Mouse (Mus musculus) myocyte (in vitro differentiated cells): Measurements from ENCODE around the gene Zfp82. TPM values are rescaled to one million over a fixed set of nuclear protein-coding genes. Genes with fewer than 3 reads are reported as not detected.
A peak's percentile ranks its signal among the peaks of the same experiment; 100 is the strongest.

Experiments used
- H3K27me3 ChIP-seq: one replicate; pipeline ENCODE4 v1.6.1; 2011; ENCODE audit not compliant: control insufficient read depth, insufficient read depth, insufficient read length
- H3K36me3 ChIP-seq: one replicate; pipeline ENCODE4 v1.6.1; 2011; ENCODE audit not compliant: control insufficient read depth, insufficient read depth
- H3K4me2 ChIP-seq: one replicate; pipeline ENCODE4 v1.6.1; 2011; ENCODE audit warnings: low read depth, control low read depth
- H3K4me3 ChIP-seq: one replicate; pipeline ENCODE4 v1.5.1; 2011; ENCODE audit warnings: mild to moderate bottlenecking, control low read depth, moderate library complexity
- H3K79me2 ChIP-seq: one replicate; pipeline ENCODE4 v1.6.1; 2011; ENCODE audit not compliant: control insufficient read depth, insufficient read depth
- H3ac ChIP-seq: one replicate; pipeline ENCODE4 v1.6.1; 2011; ENCODE audit not compliant: control insufficient read depth, insufficient read length
- CEBPB ChIP-seq: IDR thresholded peaks from 2 replicates; pipeline ENCODE4 v1.6.1; 2011; ENCODE audit warnings: mild to moderate bottlenecking, moderate library complexity; ENCODE audit not compliant: poor library complexity, insufficient read depth, severe bottlenecking
- E2F4 ChIP-seq: IDR thresholded peaks from one replicate; pipeline ENCODE4 v1.6.1; 2011; ENCODE audit warnings: mild to moderate bottlenecking, control low read depth, moderate library complexity; ENCODE audit not compliant: insufficient read depth
- MAX ChIP-seq: IDR thresholded peaks from one replicate; pipeline ENCODE4 v1.6.1; 2011; ENCODE audit warnings: low read depth, mild to moderate bottlenecking, control low read depth
- MYOD1 ChIP-seq, 3 experiments: IDR thresholded peaks; one replicate each; pipeline ENCODE4 v1.6.1; 2011; ENCODE audit warnings: control low read depth in 2 of 3, low read depth in 2 of 3, mild to moderate bottlenecking in 2 of 3, moderate library complexity in 1 of 3; ENCODE audit not compliant: insufficient read length in 2 of 3, control insufficient read depth in 1 of 3
- MYOG ChIP-seq, 3 experiments: IDR thresholded peaks; one replicate each; pipeline ENCODE4 v1.6.1; 2011; ENCODE audit warnings: control low read depth in 2 of 3, low read depth in 2 of 3, mild to moderate bottlenecking in 2 of 3; ENCODE audit not compliant: insufficient read length in 2 of 3, control insufficient read depth in 1 of 3, insufficient read depth in 1 of 3
- POLR2A ChIP-seq: IDR thresholded peaks from one replicate; pipeline ENCODE4 v1.6.1; 2011; ENCODE audit warnings: low read depth, mild to moderate bottlenecking, control low read depth, moderate library complexity; ENCODE audit not compliant: insufficient read length
- POLR2AphosphoS2 ChIP-seq: IDR thresholded peaks from one replicate; pipeline ENCODE4 v1.6.1; 2011; ENCODE audit warnings: low read depth, control low read depth; ENCODE audit not compliant: insufficient read length
- REST ChIP-seq: IDR thresholded peaks from one replicate; pipeline ENCODE4 v1.6.1; 2011; ENCODE audit warnings: mild to moderate bottlenecking, control low read depth, moderate library complexity; ENCODE audit not compliant: insufficient read depth, insufficient read length
- SRF ChIP-seq: IDR thresholded peaks from one replicate; pipeline ENCODE4 v1.6.1; 2011; ENCODE audit warnings: low read depth; ENCODE audit not compliant: control insufficient read depth, insufficient read length
- TCF12 ChIP-seq: IDR thresholded peaks from one replicate; pipeline ENCODE4 v1.6.1; 2011; ENCODE audit warnings: mild to moderate bottlenecking, control low read depth; ENCODE audit not compliant: poor library complexity, insufficient read depth, severe bottlenecking
- TCF3 ChIP-seq: IDR thresholded peaks from one replicate; pipeline ENCODE4 v1.6.1; 2011; ENCODE audit warnings: low read depth, control low read depth; ENCODE audit not compliant: insufficient read length
- USF1 ChIP-seq: IDR thresholded peaks from one replicate; pipeline ENCODE4 v1.6.1; 2011; ENCODE audit warnings: low read depth, mild to moderate bottlenecking, control low read depth, moderate library complexity
- polyA plus RNA-seq: library from polyadenylated mRNA; unstranded; fragments of >200 nt; fragmentation: generic; extraction: Trizol; gene quantifications from one replicate; pipeline ENCODE4 v1.2.1, GENCODE M21; 2012; ENCODE audit warnings: missing spikeins

The Zfp82 gene
- polyA plus RNA-seq, 1 experiment: 2.8 TPM

DNA sequence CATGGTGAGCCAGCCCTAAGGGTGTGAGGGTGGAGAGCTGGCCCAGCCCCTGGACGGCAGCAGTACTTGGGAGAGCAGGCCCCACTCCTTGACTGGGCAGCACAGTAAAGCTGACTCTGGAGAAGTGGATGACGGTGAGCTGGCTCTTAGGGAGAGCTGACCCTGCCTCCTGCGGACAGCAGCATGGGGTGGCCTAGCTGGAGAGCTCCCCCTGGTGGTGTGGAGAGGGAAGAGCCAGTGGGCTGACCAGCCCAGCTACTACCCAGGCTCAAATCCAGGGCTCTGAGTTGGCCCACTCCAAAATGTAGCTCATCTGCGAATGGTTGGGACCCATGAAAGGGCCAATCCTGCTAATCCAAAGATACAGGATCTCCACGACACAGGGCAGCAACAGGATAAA lies 8.1 kb downstream of the Zfp82 start:
- Histone ChIP-seq H3K4me2 (no peak overlapping the region), H3K36me3 (peaks cover 25% of the 10 kb centered on the region), H3ac (no peak overlapping the region), H3K27me3 (no peaks in the 10 kb centered on the region), H3K79me2 (no peaks in the 10 kb centered on the region), H3K4me3 (no peak overlapping the region)
- no peak for TF ChIP-seq MYOG (IDR thresholded peaks at IDR 0.05; ENCODE audit: control insufficient read depth in 1 of 3, insufficient read depth in 1 of 3, insufficient read length in 2 of 3, low read depth in 2 of 3)
- no peak for TF ChIP-seq TCF3
- no peak for TF ChIP-seq POLR2A
- TF ChIP-seq SRF: no peak
- no peak for TF ChIP-seq REST
- TF ChIP-seq E2F4: no peak
- TF ChIP-seq TCF12: no peak
- TF ChIP-seq CEBPB: no peak
- no peak for TF ChIP-seq POLR2AphosphoS2
- no peak for TF ChIP-seq MAX
- no peak for TF ChIP-seq USF1
- TF ChIP-seq MYOD1 (IDR thresholded peaks at IDR 0.05; ENCODE audit: control insufficient read depth in 1 of 3, insufficient read length in 2 of 3, low read depth in 2 of 3): no peak

DNA sequence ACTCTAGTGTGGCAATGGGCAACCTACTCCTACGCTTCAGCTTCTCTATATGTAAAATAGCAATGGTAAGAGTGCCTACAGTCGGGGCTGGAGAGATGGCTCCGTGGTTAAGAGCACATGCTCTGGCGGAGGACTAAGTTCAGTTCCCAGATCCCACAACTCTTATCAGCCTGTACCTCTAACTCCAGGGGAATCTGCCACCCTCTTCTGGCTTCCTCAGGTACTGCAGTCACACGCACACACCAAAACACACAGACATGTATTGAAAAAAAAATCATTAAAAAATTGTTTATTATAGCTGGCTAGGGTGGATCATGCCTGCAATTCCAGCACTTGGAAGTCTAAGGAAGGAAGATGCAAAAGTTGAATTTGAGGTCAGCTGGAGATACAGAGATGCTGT lies 10.2 kb downstream of the Zfp82 start:
- no peaks in the 10 kb centered on the region for H3K27me3 ChIP-seq
- H3ac ChIP-seq: no peak overlapping the region
- H3K36me3 ChIP-seq: peaks cover 28% of the 10 kb centered on the region
- H3K4me2 ChIP-seq: no peak overlapping the region
- H3K4me3 ChIP-seq: no peak overlapping the region
- no peak for TF ChIP-seq E2F4
- no peak for TF ChIP-seq CEBPB
- TF ChIP-seq POLR2A: no peak
- no peaks in the 10 kb centered on the region for H3K79me2 ChIP-seq

DNA sequence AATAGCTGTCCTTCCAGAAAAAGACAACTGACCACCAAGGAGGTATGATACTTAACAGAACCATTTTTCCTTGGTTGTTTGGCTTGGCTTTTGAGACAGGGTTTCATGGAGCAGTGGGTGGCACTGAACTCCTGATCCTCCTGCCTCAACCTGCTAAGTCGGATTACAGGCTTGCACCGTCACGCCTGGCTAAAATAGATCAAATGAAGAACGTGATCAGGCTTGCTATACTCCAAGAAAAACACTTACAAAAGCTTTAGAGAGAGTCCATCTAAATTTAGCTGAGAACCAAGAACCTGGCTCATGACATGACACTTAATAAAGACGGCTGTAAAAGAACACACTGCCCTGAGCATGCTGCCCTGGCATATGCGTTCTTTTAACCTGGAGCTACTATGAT lies 12.4 kb downstream of the Zfp82 start:
- no peak overlapping the region for H3ac ChIP-seq
- H3K36me3 ChIP-seq: peaks cover 27% of the 10 kb centered on the region
- no peaks in the 10 kb centered on the region for H3K79me2 ChIP-seq
- no peak for TF ChIP-seq REST
- no peak for TF ChIP-seq CEBPB
- no peak for TF ChIP-seq TCF12
- no peak for TF ChIP-seq MYOD1 (IDR thresholded peaks at IDR 0.05; ENCODE audit: control insufficient read depth in 1 of 3, insufficient read length in 2 of 3, low read depth in 2 of 3)
- TF ChIP-seq POLR2AphosphoS2: no peak
- no peak for TF ChIP-seq E2F4
- TF ChIP-seq TCF3: no peak
- H3K27me3 ChIP-seq: no peaks in the 10 kb centered on the region
- no peak overlapping the region for H3K4me3 ChIP-seq
- no peak overlapping the region for H3K4me2 ChIP-seq

DNA sequence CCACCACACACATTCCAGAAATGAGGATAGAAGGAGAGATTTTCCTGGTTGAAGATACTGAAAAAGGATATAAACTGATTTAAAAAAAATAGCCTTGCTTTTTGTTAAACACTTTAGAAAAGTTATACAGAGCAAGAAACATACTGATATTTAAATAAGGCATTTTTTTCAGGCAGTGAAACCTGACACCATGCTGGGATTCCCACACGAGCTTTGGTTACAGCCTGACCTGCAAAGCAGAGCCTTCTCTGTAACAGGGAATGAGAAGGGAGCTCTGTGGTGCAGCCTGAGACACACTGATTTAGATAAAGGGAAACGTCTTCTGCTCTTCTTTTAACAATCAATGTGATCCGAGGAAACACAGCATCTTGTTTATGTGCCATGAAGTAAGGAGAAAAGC lies 19.1 kb downstream of the Zfp82 start:
- Histone ChIP-seq H3K79me2 (no peaks in the 10 kb centered on the region), H3K27me3 (no peaks in the 10 kb centered on the region), H3ac (no peak overlapping the region), H3K36me3 (peaks cover 14% of the 10 kb centered on the region), H3K4me2 (peak overlapping the region; percentile 19), H3K4me3 (no peak overlapping the region)
- no peak for TF ChIP-seq MAX
- TF ChIP-seq E2F4: no peak
- no peak for TF ChIP-seq SRF
- no peak for TF ChIP-seq POLR2AphosphoS2
- no peak for TF ChIP-seq MYOD1 (IDR thresholded peaks at IDR 0.05; ENCODE audit: control insufficient read depth in 1 of 3, insufficient read length in 2 of 3, low read depth in 2 of 3)
- TF ChIP-seq REST: no peak
- TF ChIP-seq MYOG (IDR thresholded peaks at IDR 0.05; ENCODE audit: control insufficient read depth in 1 of 3, insufficient read depth in 1 of 3, insufficient read length in 2 of 3, low read depth in 2 of 3): no peak
- TF ChIP-seq POLR2A: no peak
- TF ChIP-seq TCF3: no peak
- TF ChIP-seq TCF12: no peak

DNA sequence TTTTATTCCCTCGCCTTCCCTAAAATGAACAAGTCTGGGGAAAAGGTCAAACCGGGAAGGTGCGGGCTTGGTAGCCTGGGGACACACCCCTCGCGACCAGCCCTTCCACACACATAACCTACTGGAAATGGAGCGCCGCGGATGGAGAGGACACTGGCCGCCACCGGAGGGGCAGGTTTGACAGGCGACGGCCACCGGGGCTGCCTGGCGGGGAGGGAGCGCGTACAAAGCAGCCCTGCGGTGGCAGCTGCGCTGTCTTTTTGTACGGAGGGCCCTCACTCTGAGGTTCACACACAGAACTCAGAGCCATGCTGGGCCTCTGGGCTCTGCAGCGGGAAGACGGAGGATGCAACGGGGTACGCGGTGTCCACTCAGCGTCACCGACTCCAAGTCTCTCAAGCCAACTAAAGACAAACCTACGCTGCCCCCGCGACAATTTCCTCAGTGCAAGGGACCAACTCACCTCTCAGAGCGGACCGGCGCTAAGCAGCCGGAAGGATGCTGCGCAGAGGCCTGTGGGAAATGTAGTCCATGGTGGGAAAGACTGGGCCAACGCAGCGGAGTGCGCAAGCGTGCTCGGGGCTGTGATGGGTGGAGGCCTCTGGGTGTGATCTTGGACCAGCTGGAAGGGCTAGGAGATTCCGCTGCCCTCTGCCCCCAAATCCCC lies 21.7 kb downstream of the Zfp82 start, which contains the start of gene Zfp14:
Zfp14 (minus strand) TSS at position 499 of the 667 bp plus-strand sequence.
- H3ac ChIP-seq: peak within 1 kb of the TSS; percentile 4
- peak within 1 kb of the TSS; percentile 80 for H3K4me2 ChIP-seq
- H3K27me3 ChIP-seq: no peaks in the 10 kb centered on the region
- TF ChIP-seq TCF12 (no peak), CEBPB (no peak), SRF (no peak), MYOD1 (IDR thresholded peaks at IDR 0.05; ENCODE audit: control insufficient read depth in 1 of 3, insufficient read length in 2 of 3, low read depth in 2 of 3) (peak in 1 of 3 experiments; percentile 54), E2F4 (no peak), USF1 (no peak), REST (no peak), TCF3 (no peak), MYOG (IDR thresholded peaks at IDR 0.05; ENCODE audit: control insufficient read depth in 1 of 3, insufficient read depth in 1 of 3, insufficient read length in 2 of 3, low read depth in 2 of 3) (peak in 1 of 3 experiments; percentile 19), POLR2AphosphoS2 (peak; percentile 49), MAX (no peak), POLR2A (peak; percentile 47)
- no peaks in the 10 kb centered on the region for H3K79me2 ChIP-seq
- peak within 1 kb of the TSS; percentile 39 for H3K4me3 ChIP-seq
- peaks cover 7% of the 10 kb centered on the region for H3K36me3 ChIP-seq
